Comparison of ENCODE assay signal across 31 mouse cellular contexts in genomic region chr7:97223836-97224235, GRCm38 (mm10).
"Had no signal": no experiment of that assay in that cellular context is flagged by ENCODE, and none has a peak within 500 bp of the region (broad histone marks: within the 10 kb centered on the region; RNA-seq: fewer than 3 reads in every experiment).

No protein-coding gene starts in this region.

- H3K9ac ChIP-seq: heart, embryonic 12.5 days; heart, embryonic 13.5 days; heart, embryonic 15.5 days; hindbrain, embryonic 12.5 days; hindbrain, embryonic 13.5 days; hindbrain, embryonic 14.5 days; hindbrain, embryonic 15.5 days; intestine, embryonic 15.5 days; kidney, embryonic 15.5 days had no signal

- H3K27me3 ChIP-seq: heart, embryonic 12.5 days; heart, embryonic 13.5 days; heart, embryonic 15.5 days; hindbrain, embryonic 12.5 days; hindbrain, embryonic 13.5 days; hindbrain, embryonic 15.5 days; intestine, embryonic 15.5 days; kidney, embryonic 15.5 days had no signal

- H3K4me2 ChIP-seq: heart, embryonic 11.5 days; heart, embryonic 12.5 days; heart, embryonic 13.5 days; heart, embryonic 15.5 days; hindbrain, embryonic 12.5 days; hindbrain, embryonic 13.5 days; hindbrain, embryonic 14.5 days; hindbrain, embryonic 15.5 days; intestine, embryonic 15.5 days; kidney, embryonic 15.5 days had no signal

- H3K4me1 ChIP-seq: heart, embryonic 12.5 days; heart, embryonic 13.5 days; heart, embryonic 15.5 days; hindbrain, embryonic 10.5 days; hindbrain, embryonic 12.5 days; hindbrain, embryonic 13.5 days; hindbrain, embryonic 15.5 days; intestine, embryonic 15.5 days; kidney, embryonic 15.5 days had no signal

- H3K27ac ChIP-seq: heart, embryonic 13.5 days; heart, embryonic 15.5 days; hindbrain, embryonic 10.5 days; hindbrain, embryonic 12.5 days; hindbrain, embryonic 13.5 days; hindbrain, embryonic 14.5 days; hindbrain, embryonic 15.5 days; hindbrain, postnatal 0 days; intestine, embryonic 15.5 days; kidney, embryonic 15.5 days; kidney, postnatal 0 days; layer of hippocampus, adult 2 months; left cerebral cortex, adult 2 months had no signal

- H3K36me3 ChIP-seq: hindbrain, embryonic 10.5 days; hindbrain, embryonic 12.5 days; intestine, embryonic 15.5 days had no signal

- H3K4me3 ChIP-seq: heart, embryonic 12.5 days; heart, embryonic 13.5 days; heart, embryonic 15.5 days; hindbrain, embryonic 10.5 days; hindbrain, embryonic 12.5 days; hindbrain, embryonic 13.5 days; hindbrain, embryonic 15.5 days; intestine, embryonic 15.5 days; kidney, embryonic 15.5 days; layer of hippocampus, adult 2 months; left cerebral cortex, adult 2 months had no signal

- H3K9me3 ChIP-seq: heart, embryonic 12.5 days; heart, embryonic 13.5 days; heart, embryonic 15.5 days; hindbrain, embryonic 10.5 days; hindbrain, embryonic 12.5 days; hindbrain, embryonic 13.5 days; hindbrain, embryonic 15.5 days; intestine, embryonic 15.5 days; kidney, embryonic 15.5 days had no signal

- DNase-seq: heart, postnatal 10 days; heart, postnatal 14 days; heart, postnatal 36 days; heart, postnatal 4 days; kidney, adult 11 months; kidney, adult 18-20 months; kidney, adult 2 months; kidney, adult 8-10 months; kidney, adult 9 months; kidney, postnatal 10 days; kidney, postnatal 14 days; kidney, postnatal 25 days; kidney, postnatal 36 days; kidney, postnatal 4 days; layer of hippocampus, adult 9-11 months; layer of hippocampus, postnatal 36 days had no signal
